Mouse (Mus musculus): ENCODE measurements around the gene Col6a1.
A peak's percentile ranks its signal among the peaks of the same experiment; 100 is the strongest.

Gene Col6a1

GRCm38 (mm10) chr10:76678122-76678521, 47.8 kb downstream of the Col6a1 start:
- no peak for DNase-seq

GRCm38 (mm10) chr10:76675268-76675667, 50.7 kb downstream of the Col6a1 start:
- no peak for DNase-seq

- no peak for DNase-seq
Observed at GRCm38 (mm10) chr10:76674581-76674980, 51.4 kb downstream of the Col6a1 start.

- DNase-seq: no peak
Observed at GRCm38 (mm10) chr10:76671939-76672338, 54.0 kb downstream of the Col6a1 start.

GRCm38 (mm10) chr10:76668947-76669284, 57.1 kb downstream of the Col6a1 start:
- no peak for DNase-seq

- DNase-seq: no peak
Observed at GRCm38 (mm10) chr10:76668261-76668946, 57.6 kb downstream of the Col6a1 start.

GRCm38 (mm10) chr10:76667197-76667805, 58.7 kb downstream of the Col6a1 start:
- no peak for DNase-seq

GRCm38 (mm10) chr10:76665551-76665950, 60.4 kb downstream of the Col6a1 start:
- DNase-seq: no peak

GRCm38 (mm10) chr10:76664156-76665115, 61.5 kb downstream of the Col6a1 start:
- peak; percentile 61 for DNase-seq

Data from retina, postnatal 1 day (tissue).